Mouse (Mus musculus) hindlimb bud, embryonic 11.5 days (tissue): ENCODE data around the gene Itsn2.
"Not testable (repeated sequence)": the region's sequence is repeated elsewhere in the genome, so short reads cannot be mapped to it uniquely, and the experiment has no call there.

ENCODE experiments used
- DNase-seq: peaks from one replicate; pipeline ENCODE4 v3.0.0-alpha.2; 2012; ENCODE audit warnings: low read depth, low spot score; ENCODE audit errors: extremely low spot score

Gene Itsn2

GRCm38 (mm10) chr12:4595055-4595454, 2.6 kb downstream of the Itsn2 start:
- DNase-seq, result no peak

- no peak for DNase-seq
Measured at GRCm38 (mm10) chr12:4598666-4599428, 6.4 kb downstream of the Itsn2 start.

- DNase-seq, result no peak
Measured at GRCm38 (mm10) chr12:4599713-4600112, 7.3 kb downstream of the Itsn2 start.

GRCm38 (mm10) chr12:4606625-4607024, 14.2 kb downstream of the Itsn2 start:
- DNase-seq, result no peak

GRCm38 (mm10) chr12:4614722-4615121, 22.3 kb downstream of the Itsn2 start:
- DNase-seq, result no peak

GRCm38 (mm10) chr12:4624201-4624600, 31.8 kb downstream of the Itsn2 start:
- no peak for DNase-seq

- DNase-seq, result no peak
Measured at GRCm38 (mm10) chr12:4632957-4633356, 40.5 kb downstream of the Itsn2 start.

GRCm38 (mm10) chr12:4638438-4638837, 46.0 kb downstream of the Itsn2 start:
- no peak for DNase-seq

- DNase-seq, result no peak
Measured at GRCm38 (mm10) chr12:4640737-4641136, 48.3 kb downstream of the Itsn2 start.

GRCm38 (mm10) chr12:4656813-4657212, 64.4 kb downstream of the Itsn2 start:
- DNase-seq, result no peak

GRCm38 (mm10) chr12:4664929-4665674, 72.7 kb downstream of the Itsn2 start:
- DNase-seq, result no peak

- DNase-seq, result no peak
Measured at GRCm38 (mm10) chr12:4665675-4666037, 73.2 kb downstream of the Itsn2 start.

GRCm38 (mm10) chr12:4676336-4676735, 83.9 kb downstream of the Itsn2 start:
- DNase-seq, result no peak

GRCm38 (mm10) chr12:4679971-4680370, 87.5 kb downstream of the Itsn2 start:
- DNase-seq, result no peak

- DNase-seq, result no peak
Measured at GRCm38 (mm10) chr12:4685441-4685840, 93.0 kb downstream of the Itsn2 start.

- DNase-seq, result no peak
Measured at GRCm38 (mm10) chr12:4688386-4688785, 95.9 kb downstream of the Itsn2 start.

GRCm38 (mm10) chr12:4689341-4689740, 96.9 kb downstream of the Itsn2 start:
- DNase-seq, result no peak

- DNase-seq, result no peak
Measured at GRCm38 (mm10) chr12:4691193-4691592, 98.8 kb downstream of the Itsn2 start.

- no peak for DNase-seq
Measured at GRCm38 (mm10) chr12:4694534-4694933, 102.1 kb downstream of the Itsn2 start.

- DNase-seq, result not testable (repeated sequence)
Measured at GRCm38 (mm10) chr12:4705626-4706025, 113.2 kb downstream of the Itsn2 start.

GRCm38 (mm10) chr12:4706175-4706574, 113.7 kb downstream of the Itsn2 start:
- no peak for DNase-seq

GRCm38 (mm10) chr12:4706901-4707300, 114.5 kb downstream of the Itsn2 start:
- no peak for DNase-seq
